In genomic region chr1:160874757-160875156, GRCm38 (mm10) we compare ENCODE assay signal across 15 mouse cellular contexts.
"Had no signal": no experiment of that assay in that cellular context is flagged by ENCODE, and none has a peak within 500 bp of the region (broad histone marks: within the 10 kb centered on the region; RNA-seq: fewer than 3 reads in every experiment).

No protein-coding gene starts in this region.

- H3K36me3 ChIP-seq: limb, embryonic 15.5 days; liver, embryonic 12.5 days; midbrain, embryonic 13.5 days; neural tube, embryonic 12.5 days; stomach, embryonic 15.5 days had no signal

- H3K9ac ChIP-seq: limb, embryonic 15.5 days; liver, embryonic 12.5 days; lung, embryonic 14.5 days; midbrain, embryonic 13.5 days; neural tube, embryonic 12.5 days; stomach, embryonic 15.5 days had no signal

- H3K27ac ChIP-seq: left cerebral cortex, adult 2 months; limb, embryonic 15.5 days; liver, embryonic 12.5 days; midbrain, embryonic 13.5 days; neural tube, embryonic 12.5 days; stomach, embryonic 15.5 days had no signal

- ATAC-seq: liver, embryonic 12.5 days; midbrain, embryonic 13.5 days had no signal

- H3K4me3 ChIP-seq: left cerebral cortex, adult 2 months; limb, embryonic 15.5 days; liver, embryonic 12.5 days; midbrain, embryonic 13.5 days; neural tube, embryonic 12.5 days; stomach, embryonic 15.5 days had no signal

- H3K4me1 ChIP-seq: limb, embryonic 15.5 days; liver, embryonic 12.5 days; midbrain, embryonic 13.5 days; neural tube, embryonic 12.5 days; stomach, embryonic 15.5 days had no signal

- H3K9me3 ChIP-seq: limb, embryonic 15.5 days; liver, embryonic 12.5 days; midbrain, embryonic 13.5 days; neural tube, embryonic 12.5 days; stomach, embryonic 15.5 days had no signal

- H3K27me3 ChIP-seq: limb, embryonic 15.5 days; liver, embryonic 12.5 days; midbrain, embryonic 13.5 days; neural tube, embryonic 12.5 days; stomach, embryonic 15.5 days had no signal

- DNase-seq: kidney, adult 18-20 months; kidney, postnatal 14 days; lung, embryonic 14.5 days; lung, postnatal 10 days; lung, postnatal 4 days; retina, postnatal 1 day; right cerebral cortex, postnatal 4 days; thymus, adult 2 months; thymus, postnatal 25 days had no signal
